Mouse (Mus musculus): ENCODE measurements around the gene Slc4a11. TPM values are rescaled to one million over a fixed set of nuclear protein-coding genes. Genes with fewer than 3 reads are reported as not detected.

The Slc4a11 gene
- polyA plus RNA-seq, 1 experiment from 2014 or later, result 1.8 TPM

- Histone ChIP-seq H3K27me3 (replicated peaks; ENCODE audit: control insufficient read depth, insufficient read depth, low read length) (no peaks in the 10 kb centered on the region), H3K9ac (replicated peaks; ENCODE audit: low read depth, low read length) (no peak overlapping the region), H3K4me3 (replicated peaks; ENCODE audit: low read length) (no peak overlapping the region), H3K4me1 (replicated peaks; ENCODE audit: control insufficient read depth, insufficient read depth, low read length) (no peaks in the 10 kb centered on the region), H3K4me2 (ENCODE audit: low read length) (no peak overlapping the region), H3K36me3 (ENCODE audit: control insufficient read depth, insufficient read depth) (peaks cover 71% of the 10 kb centered on the region), H3K27ac (ENCODE audit: low read length) (no peak overlapping the region), H3K9me3 (ENCODE audit: control insufficient read depth, low read length) (no peaks in the 10 kb centered on the region)
- no peak for ATAC-seq
- WGBS, result 94% methylated on average over 1 of the region's 1 CpGs
Observed at GRCm38 (mm10) chr2:130727752-130728151, 30.4 kb upstream of the Slc4a11 start.

DNA sequence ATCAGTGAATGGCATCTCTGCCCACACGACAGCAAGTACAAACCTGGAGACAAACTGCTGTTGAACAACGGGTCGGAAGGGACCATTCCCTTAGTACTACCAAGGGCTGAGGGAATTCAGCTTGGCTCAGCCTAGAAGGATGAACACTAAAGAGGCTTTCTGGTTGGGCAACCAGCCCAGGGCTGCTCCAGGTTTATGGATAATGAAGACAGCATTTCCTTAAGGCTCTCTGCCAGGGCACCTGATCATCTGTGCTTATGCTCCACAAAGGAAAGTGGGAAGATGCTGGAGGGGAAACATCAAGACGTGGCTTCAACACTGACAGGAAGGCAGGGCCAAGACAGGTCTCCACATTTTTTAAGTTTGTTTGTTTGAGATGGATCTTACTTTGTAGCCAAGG is 27.1 kb upstream of the Slc4a11 start:
- WGBS, result 83% methylated on average over 4 of the region's 4 CpGs
- H3K27me3 ChIP-seq (replicated peaks; ENCODE audit: control insufficient read depth, insufficient read depth, low read length), result no peaks in the 10 kb centered on the region
- H3K4me3 ChIP-seq (replicated peaks; ENCODE audit: low read length), result no peak overlapping the region
- H3K4me1 ChIP-seq (replicated peaks; ENCODE audit: control insufficient read depth, insufficient read depth, low read length), result no peaks in the 10 kb centered on the region
- no peaks in the 10 kb centered on the region for H3K9me3 ChIP-seq (ENCODE audit: control insufficient read depth, low read length)
- no peak overlapping the region for H3K9ac ChIP-seq (replicated peaks; ENCODE audit: low read depth, low read length)
- ATAC-seq, result no peak
- no peak overlapping the region for H3K4me2 ChIP-seq (ENCODE audit: low read length)
- no peak overlapping the region for H3K27ac ChIP-seq (ENCODE audit: low read length)
- H3K36me3 ChIP-seq (ENCODE audit: control insufficient read depth, insufficient read depth), result peaks cover 62% of the 10 kb centered on the region

DNA sequence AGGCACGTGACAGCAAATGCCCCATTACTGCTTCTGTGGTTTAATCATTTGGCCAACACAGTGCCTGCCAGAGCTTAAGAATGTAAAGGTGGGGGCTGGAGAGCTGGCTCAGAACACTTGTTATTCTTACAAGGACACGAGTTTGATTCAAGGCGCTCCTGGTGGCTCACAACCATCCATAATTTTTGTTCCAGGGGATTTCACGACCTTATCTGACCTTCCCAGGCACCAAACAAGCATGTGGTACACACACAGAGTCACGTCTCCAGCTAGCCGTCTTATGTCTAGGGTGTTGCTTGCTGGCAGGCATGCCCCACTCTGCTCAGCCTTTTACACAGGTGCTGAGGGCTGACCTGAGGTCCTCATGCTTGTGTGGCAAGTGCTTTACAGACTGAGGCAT is 20.6 kb upstream of the Slc4a11 start:
- ATAC-seq, result no peak

GRCm38 (mm10) chr2:130707057-130707456 is 9.7 kb upstream of the Slc4a11 start:
- no peak overlapping the region for H3K27ac ChIP-seq (ENCODE audit: low read length)
- peaks cover 7% of the 10 kb centered on the region for H3K4me1 ChIP-seq (replicated peaks; ENCODE audit: control insufficient read depth, insufficient read depth, low read length)
- no peak overlapping the region for H3K9ac ChIP-seq (replicated peaks; ENCODE audit: low read depth, low read length)
- WGBS, result 65% methylated on average over 10 of the region's 10 CpGs
- no peak for ATAC-seq
- no peak overlapping the region for H3K4me2 ChIP-seq (ENCODE audit: low read length)
- no peaks in the 10 kb centered on the region for H3K27me3 ChIP-seq (replicated peaks; ENCODE audit: control insufficient read depth, insufficient read depth, low read length)
- peaks cover 18% of the 10 kb centered on the region for H3K36me3 ChIP-seq (ENCODE audit: control insufficient read depth, insufficient read depth)
- no peaks in the 10 kb centered on the region for H3K9me3 ChIP-seq (ENCODE audit: control insufficient read depth, low read length)
- H3K4me3 ChIP-seq (replicated peaks; ENCODE audit: low read length), result no peak overlapping the region

More for the DNA sequence above, 20.6 kb upstream of the Slc4a11 start:
- no peak overlapping the region for H3K27ac ChIP-seq (ENCODE audit: low read length)
- no peak overlapping the region for H3K4me3 ChIP-seq (replicated peaks; ENCODE audit: low read length)
- WGBS, result 84% methylated on average over 6 of the region's 6 CpGs
- peaks cover 35% of the 10 kb centered on the region for H3K36me3 ChIP-seq (ENCODE audit: control insufficient read depth, insufficient read depth)
- no peak overlapping the region for H3K4me2 ChIP-seq (ENCODE audit: low read length)
- H3K9me3 ChIP-seq (ENCODE audit: control insufficient read depth, low read length), result no peaks in the 10 kb centered on the region
- H3K27me3 ChIP-seq (replicated peaks; ENCODE audit: control insufficient read depth, insufficient read depth, low read length), result no peaks in the 10 kb centered on the region
- no peaks in the 10 kb centered on the region for H3K4me1 ChIP-seq (replicated peaks; ENCODE audit: control insufficient read depth, insufficient read depth, low read length)
- H3K9ac ChIP-seq (replicated peaks; ENCODE audit: low read depth, low read length), result no peak overlapping the region

- Histone ChIP-seq H3K4me2 (ENCODE audit: low read length) (no peak overlapping the region), H3K27me3 (replicated peaks; ENCODE audit: control insufficient read depth, insufficient read depth, low read length) (no peaks in the 10 kb centered on the region), H3K9me3 (ENCODE audit: control insufficient read depth, low read length) (no peaks in the 10 kb centered on the region), H3K27ac (ENCODE audit: low read length) (no peak overlapping the region), H3K4me1 (replicated peaks; ENCODE audit: control insufficient read depth, insufficient read depth, low read length) (peaks cover 7% of the 10 kb centered on the region), H3K9ac (replicated peaks; ENCODE audit: low read depth, low read length) (no peak overlapping the region), H3K4me3 (replicated peaks; ENCODE audit: low read length) (no peak overlapping the region), H3K36me3 (ENCODE audit: control insufficient read depth, insufficient read depth) (peaks cover 17% of the 10 kb centered on the region)
- no peak for ATAC-seq
- 73% methylated on average over 4 of the region's 4 CpGs for WGBS
Observed at GRCm38 (mm10) chr2:130706602-130707001, 9.3 kb upstream of the Slc4a11 start.

GRCm38 (mm10) chr2:130705178-130705577 is 7.9 kb upstream of the Slc4a11 start:
- H3K27ac ChIP-seq (ENCODE audit: low read length), result no peak overlapping the region
- no peaks in the 10 kb centered on the region for H3K9me3 ChIP-seq (ENCODE audit: control insufficient read depth, low read length)
- peaks cover 7% of the 10 kb centered on the region for H3K4me1 ChIP-seq (replicated peaks; ENCODE audit: control insufficient read depth, insufficient read depth, low read length)
- H3K9ac ChIP-seq (replicated peaks; ENCODE audit: low read depth, low read length), result no peak overlapping the region
- H3K4me3 ChIP-seq (replicated peaks; ENCODE audit: low read length), result no peak overlapping the region
- no peaks in the 10 kb centered on the region for H3K27me3 ChIP-seq (replicated peaks; ENCODE audit: control insufficient read depth, insufficient read depth, low read length)
- ATAC-seq, result no peak
- WGBS, result 69% methylated on average over 6 of the region's 6 CpGs
- no peak overlapping the region for H3K4me2 ChIP-seq (ENCODE audit: low read length)
- H3K36me3 ChIP-seq (ENCODE audit: control insufficient read depth, insufficient read depth), result peaks cover 9% of the 10 kb centered on the region; the same call in 1 of the 2 replicates

DNA sequence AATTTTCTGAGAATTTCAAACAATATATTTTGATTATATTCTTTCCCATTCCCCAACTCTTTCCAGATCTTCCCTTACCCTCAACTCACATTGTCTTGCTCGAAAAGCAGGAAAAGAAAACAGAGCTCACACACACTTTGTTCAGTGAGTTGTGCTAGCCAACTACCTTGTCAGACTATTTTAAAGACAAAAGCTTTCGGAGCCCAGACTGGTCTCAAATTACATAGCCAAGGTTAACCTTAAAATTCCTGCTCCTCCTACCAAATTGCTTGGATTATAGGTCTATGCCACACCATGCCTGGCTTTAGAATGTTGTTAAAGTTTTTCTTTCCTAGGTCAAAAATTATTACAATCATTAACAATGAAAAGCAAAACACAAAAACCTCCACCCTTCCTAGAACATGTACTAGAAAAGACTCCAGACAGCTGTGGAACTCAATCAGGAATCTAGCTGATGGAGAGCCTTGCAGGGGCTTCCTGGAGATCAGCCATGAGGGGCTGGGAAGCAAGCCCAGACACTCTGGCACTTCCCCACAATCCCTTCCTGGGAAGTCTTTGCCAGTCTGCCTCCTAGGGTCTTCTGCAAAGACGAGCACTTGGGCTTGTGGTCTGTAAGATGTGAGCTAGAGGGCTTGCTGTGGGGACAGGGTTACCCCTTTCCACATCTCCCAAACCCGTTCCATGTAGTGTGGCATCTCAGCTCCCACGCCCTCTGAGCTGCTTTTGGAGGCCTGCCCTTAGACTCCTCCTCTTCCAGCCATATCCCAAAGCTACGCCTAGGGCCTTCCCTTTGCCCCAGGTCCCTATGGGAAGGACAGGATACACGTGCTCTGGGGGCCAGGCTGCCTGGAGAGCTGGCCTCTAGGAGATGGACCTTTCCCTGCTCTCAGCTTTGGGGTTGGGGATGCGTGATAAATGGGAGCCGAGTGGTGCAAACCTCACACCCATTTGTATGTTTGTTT is 7.0 kb upstream of the Slc4a11 start:
- 63% methylated on average over 9 of the region's 9 CpGs for WGBS
- H3K27me3 ChIP-seq (replicated peaks; ENCODE audit: control insufficient read depth, insufficient read depth, low read length), result no peaks in the 10 kb centered on the region
- peaks cover 9% of the 10 kb centered on the region; the same call in 1 of the 2 replicates for H3K36me3 ChIP-seq (ENCODE audit: control insufficient read depth, insufficient read depth)
- peaks cover 7% of the 10 kb centered on the region for H3K4me1 ChIP-seq (replicated peaks; ENCODE audit: control insufficient read depth, insufficient read depth, low read length)
- peak overlapping the region; percentile 24; the same call in 1 of the 2 replicates for H3K27ac ChIP-seq (ENCODE audit: low read length)
- H3K9me3 ChIP-seq (ENCODE audit: control insufficient read depth, low read length), result no peaks in the 10 kb centered on the region
- H3K4me3 ChIP-seq (replicated peaks; ENCODE audit: low read length), result no peak overlapping the region
- peak; percentile 57; the same call in 1 of the 2 replicates for ATAC-seq
- no peak overlapping the region for H3K4me2 ChIP-seq (ENCODE audit: low read length)
- no peak overlapping the region for H3K9ac ChIP-seq (replicated peaks; ENCODE audit: low read depth, low read length)

GRCm38 (mm10) chr2:130697821-130698266 is 525 bp upstream of the Slc4a11 start:
- Histone ChIP-seq H3K27me3 (replicated peaks; ENCODE audit: control insufficient read depth, insufficient read depth, low read length) (peaks cover 13% of the 10 kb centered on the region), H3K4me3 (replicated peaks; ENCODE audit: low read length) (peak overlapping the region; percentile 57), H3K9me3 (ENCODE audit: control insufficient read depth, low read length) (no peaks in the 10 kb centered on the region), H3K4me1 (replicated peaks; ENCODE audit: control insufficient read depth, insufficient read depth, low read length) (peaks cover 17% of the 10 kb centered on the region), H3K27ac (ENCODE audit: low read length) (no peak overlapping the region), H3K9ac (replicated peaks; ENCODE audit: low read depth, low read length) (peak overlapping the region; percentile 59; the same call in 1 of the 2 replicates), H3K36me3 (ENCODE audit: control insufficient read depth, insufficient read depth) (no peaks in the 10 kb centered on the region), H3K4me2 (ENCODE audit: low read length) (peak overlapping the region; percentile 100)
- under 1% methylated on average over 14 of the region's 14 CpGs for WGBS
- ATAC-seq, result peak; percentile 51

DNA sequence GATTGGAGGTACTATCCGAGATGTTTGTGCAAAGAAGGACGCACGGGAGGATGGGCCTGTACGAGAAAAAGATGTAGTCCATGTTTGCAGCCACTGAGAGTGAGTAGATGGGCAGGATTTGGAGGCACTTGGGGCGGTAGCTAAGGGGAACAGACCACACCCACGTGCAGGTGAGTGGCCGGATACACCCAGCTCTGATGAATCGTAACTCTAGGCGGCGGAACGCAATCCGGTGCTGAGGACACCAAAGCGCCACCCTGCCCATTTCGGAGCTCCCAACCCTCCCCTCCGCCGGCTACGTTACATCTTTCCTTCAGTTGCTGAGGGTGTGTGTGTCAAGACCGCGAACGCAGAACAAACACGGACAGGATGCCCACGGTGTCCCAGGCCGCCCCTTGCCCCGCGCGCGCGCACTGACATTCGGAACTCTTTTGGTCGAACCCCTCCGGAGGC is 593 bp downstream of the Slc4a11 start:
- Histone ChIP-seq H3K36me3 (ENCODE audit: control insufficient read depth, insufficient read depth) (no peaks in the 10 kb centered on the region), H3K4me3 (replicated peaks; ENCODE audit: low read length) (peak overlapping the region; percentile 57), H3K9ac (replicated peaks; ENCODE audit: low read depth, low read length) (peak overlapping the region; percentile 59), H3K4me2 (ENCODE audit: low read length) (peak overlapping the region; percentile 100), H3K27me3 (replicated peaks; ENCODE audit: control insufficient read depth, insufficient read depth, low read length) (peaks cover 13% of the 10 kb centered on the region), H3K4me1 (replicated peaks; ENCODE audit: control insufficient read depth, insufficient read depth, low read length) (peaks cover 17% of the 10 kb centered on the region), H3K9me3 (ENCODE audit: control insufficient read depth, low read length) (no peaks in the 10 kb centered on the region), H3K27ac (ENCODE audit: low read length) (no peak overlapping the region)
- ATAC-seq, result no peak; the same call in none of the 2 replicates
- WGBS, result under 1% methylated on average over 31 of the region's 31 CpGs
